Mouse (Mus musculus) liver, adult 10 weeks (tissue): ENCODE measurements around the gene Lpar1. TPM values are rescaled to one million over a fixed set of nuclear protein-coding genes. Genes with fewer than 3 reads are reported as not detected.

ENCODE experiments used
- polyA plus RNA-seq: library from polyadenylated mRNA; stranded (reverse); fragments of 350-450 nt; fragmentation: Illumina TruSeq; extraction: RNeasy Lipid Tissue Mini Kit (QIAGEN cat#74804); gene quantifications from one replicate; pipeline ENCODE4 v1.2.3, GENCODE M21; 2014; ENCODE audit warnings: low read depth, low replicate concordance

The Lpar1 gene
- polyA plus RNA-seq, result 0.74 TPM

GRCm38 (mm10) chr4:58553631-58554358 is at the start of gene Lpar1:
TSS of gene Lpar1 (minus strand) at chr4:58553898.

Other genes with a start within 250 kb of the Lpar1 start
- not detected for gene Olfr267, start 233.8 kb upstream of the Lpar1 start, polyA plus RNA-seq